Mouse (Mus musculus) cerebral cortex, adult 2 months (tissue): ENCODE data around the gene Rufy3.

Experiments used
- WGBS: fragments of 180-500 bp; shearing (Covaris S2); methylation state at CpG from one replicate; pipeline ENCODE4 v1.1.7; 2018; 5-methylcytosine and 5-hydroxymethylcytosine counted together

Gene Rufy3

GRCm38 (mm10) chr5:88564501-88565147 lies at the start of gene Rufy3:
Rufy3 (plus strand) TSS chr5:88565040.
- WGBS: 1% methylated on average over 63 of the region's 71 CpGs

GRCm38 (mm10) chr5:88519232-88519631 lies 45.6 kb upstream of the Rufy3 start:
- 1% methylated on average over 2 of the region's 2 CpGs for WGBS

- 90% methylated on average over 3 of the region's 3 CpGs for WGBS
Measured at GRCm38 (mm10) chr5:88527657-88528056, 37.2 kb upstream of the Rufy3 start, which contains the start of gene Jchain. Jchain (minus strand) TSS chr5:88527891.

- 53% methylated on average over 1 of the region's 1 CpGs for WGBS
Measured at GRCm38 (mm10) chr5:88530908-88531307, 33.9 kb upstream of the Rufy3 start.

- WGBS: 69% methylated on average over 3 of the region's 3 CpGs
Measured at GRCm38 (mm10) chr5:88534697-88535096, 30.1 kb upstream of the Rufy3 start.

- WGBS: 50% methylated on average over 5 of the region's 5 CpGs
Measured at GRCm38 (mm10) chr5:88542651-88543282, 22.1 kb upstream of the Rufy3 start.

- WGBS: 78% methylated on average over 1 of the region's 1 CpGs
Measured at GRCm38 (mm10) chr5:88544411-88544810, 20.4 kb upstream of the Rufy3 start.

GRCm38 (mm10) chr5:88545536-88545935 lies 19.3 kb upstream of the Rufy3 start:
- 79% methylated on average over 7 of the region's 7 CpGs for WGBS

- 6% methylated on average over 29 of the region's 29 CpGs for WGBS
Measured at GRCm38 (mm10) chr5:88553271-88554085, 11.4 kb upstream of the Rufy3 start.

GRCm38 (mm10) chr5:88554086-88554886 lies 10.6 kb upstream of the Rufy3 start, which contains the start of gene Utp3:
Utp3 (plus strand) TSS chr5:88554462.
- under 1% methylated on average over 76 of the region's 76 CpGs for WGBS

GRCm38 (mm10) chr5:88558991-88559390 lies 5.8 kb upstream of the Rufy3 start:
- WGBS: 53% methylated on average over 1 of the region's 1 CpGs

- WGBS: 73% methylated on average over 9 of the region's 9 CpGs
Measured at GRCm38 (mm10) chr5:88561080-88561814, 3.6 kb upstream of the Rufy3 start.

- WGBS: 82% methylated on average over 8 of the region's 8 CpGs
Measured at GRCm38 (mm10) chr5:88562863-88563780, 1.7 kb upstream of the Rufy3 start.

- WGBS: under 1% methylated on average over 113 of the region's 119 CpGs
Measured at GRCm38 (mm10) chr5:88565148-88566033, 551 bp downstream of the Rufy3 start.

- WGBS: 5% methylated on average over 14 of the region's 14 CpGs
Measured at GRCm38 (mm10) chr5:88566034-88566841, 1.4 kb downstream of the Rufy3 start.

GRCm38 (mm10) chr5:88569541-88569940 lies 4.7 kb downstream of the Rufy3 start:
- 83% methylated on average over 3 of the region's 3 CpGs for WGBS

GRCm38 (mm10) chr5:88574829-88575228 lies 10.0 kb downstream of the Rufy3 start:
- 68% methylated on average over 3 of the region's 3 CpGs for WGBS
